Mouse (Mus musculus): ENCODE measurements around the gene Mettl17.
"Not testable (repeated sequence)": the region's sequence is repeated elsewhere in the genome, so short reads cannot be mapped to it uniquely, and the experiment has no call there.

Mettl17 gene

DNA sequence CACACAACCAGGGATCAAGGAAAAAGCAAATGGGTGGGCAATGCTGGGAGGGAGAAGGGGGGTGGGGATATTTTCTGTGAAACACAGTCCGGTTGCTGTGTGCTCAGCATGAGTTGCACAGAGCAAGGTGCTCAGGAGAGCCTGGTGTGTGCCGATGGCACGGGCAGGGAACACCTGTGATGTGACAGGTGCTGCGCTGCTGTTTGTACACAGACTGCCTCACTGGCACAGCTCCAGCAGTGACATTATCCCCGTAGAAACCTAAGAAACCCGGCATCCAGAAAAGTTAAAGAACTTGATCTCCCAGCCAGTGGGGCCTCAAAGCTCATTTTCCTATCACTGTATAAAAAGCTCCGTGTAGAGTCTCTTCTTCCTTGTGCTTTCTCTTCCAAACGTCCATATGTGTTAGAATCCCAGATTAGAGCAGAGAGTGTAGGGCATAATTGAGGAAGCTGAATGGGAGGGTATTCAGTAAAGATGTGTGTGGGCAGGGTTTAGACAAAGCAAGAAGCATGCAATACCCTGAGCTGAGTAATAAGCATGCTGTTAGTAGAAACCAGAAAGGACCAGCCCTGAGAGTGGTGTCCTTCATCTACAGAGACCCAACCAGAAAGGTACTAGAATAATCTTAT lies 12.0 kb downstream of the Mettl17 start:
- in situ Hi-C loops (cut with MboI, MseI) = no loop called here

DNA sequence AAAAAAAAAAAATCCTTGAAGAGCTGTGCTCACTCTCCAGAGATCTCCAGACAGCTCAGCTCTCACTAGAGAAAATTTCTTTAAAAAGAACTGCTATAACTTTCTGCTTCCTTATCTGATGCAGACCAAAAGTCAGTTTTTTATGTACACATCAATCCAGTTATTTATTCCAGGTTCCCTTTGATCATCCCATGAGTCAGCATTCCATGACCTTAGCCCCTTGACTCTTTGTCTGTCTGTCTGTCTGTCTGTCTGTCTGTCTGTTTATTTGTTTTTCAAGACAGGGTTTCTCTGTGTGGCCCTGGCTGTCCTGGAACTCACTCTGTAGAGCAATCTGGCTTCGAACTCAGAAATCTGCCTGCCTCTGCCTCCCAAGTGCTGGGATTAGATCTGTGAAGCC lies 14.7 kb downstream of the Mettl17 start:
- in situ Hi-C loops (cut with MboI, MseI) = no loop called here

DNA sequence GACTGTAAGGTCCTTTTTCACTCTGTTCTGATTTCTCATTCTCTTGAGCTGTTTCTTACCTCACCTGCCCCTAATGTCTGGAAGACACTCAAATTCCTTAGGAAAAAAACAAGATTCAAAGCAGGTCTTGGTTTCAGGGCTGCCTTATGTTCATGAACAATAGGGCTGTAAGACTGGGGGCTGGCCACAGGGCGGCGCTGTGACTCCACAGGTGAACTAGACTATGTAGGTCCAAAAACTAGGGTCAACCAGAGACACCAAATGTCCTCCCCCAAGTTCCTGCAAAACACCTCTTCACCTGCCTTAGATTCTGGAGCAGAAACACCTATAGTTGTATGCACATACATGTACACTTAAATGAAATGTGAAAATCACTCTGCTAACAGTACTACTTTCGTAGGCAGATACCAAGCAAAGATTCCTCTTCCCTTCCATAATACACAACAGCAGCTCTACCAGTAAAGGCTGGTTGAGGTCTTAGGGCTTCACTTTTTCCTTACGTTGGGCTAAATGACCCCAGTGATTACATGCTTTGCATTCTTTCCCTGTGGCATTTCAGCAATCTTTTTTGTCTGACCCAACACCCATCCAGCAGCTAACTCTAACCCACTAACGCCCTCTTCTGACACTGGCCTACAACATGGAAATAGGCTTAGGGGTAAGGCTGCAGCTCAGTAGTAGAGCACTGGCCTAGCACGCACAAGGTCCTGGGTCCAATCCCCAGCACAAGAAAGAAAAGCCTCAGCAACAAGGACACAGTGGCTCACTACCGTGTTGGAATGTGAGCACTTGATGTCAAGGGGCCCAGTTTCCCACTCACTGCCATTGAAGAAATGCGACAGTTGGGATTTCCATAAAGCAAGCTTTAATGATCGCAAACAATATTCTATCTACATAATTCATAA lies 18.4 kb downstream of the Mettl17 start:
- in situ Hi-C loops (cut with MboI, MseI) = no loop called here

DNA sequence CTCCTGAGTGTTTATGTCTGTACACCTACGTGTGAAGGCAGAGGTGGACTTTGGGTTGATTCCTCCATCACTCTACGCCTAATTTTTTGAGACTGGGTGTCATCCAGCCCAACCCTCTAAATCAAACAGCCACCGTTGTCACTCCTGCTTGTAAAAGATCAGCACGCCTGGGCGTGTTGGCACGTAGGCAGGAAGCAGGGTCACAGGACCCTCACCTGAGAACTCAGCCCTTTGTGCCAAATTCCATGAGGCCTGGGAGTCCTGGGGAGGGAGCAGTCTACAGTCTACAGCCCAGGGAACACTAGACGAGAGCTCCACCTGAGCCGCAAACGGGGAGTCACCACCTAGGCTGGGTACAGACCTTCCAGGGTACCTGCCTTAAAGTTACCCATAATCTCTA lies 19.1 kb downstream of the Mettl17 start:
- in situ Hi-C loops (cut with MboI, MseI) = no loop called here

DNA sequence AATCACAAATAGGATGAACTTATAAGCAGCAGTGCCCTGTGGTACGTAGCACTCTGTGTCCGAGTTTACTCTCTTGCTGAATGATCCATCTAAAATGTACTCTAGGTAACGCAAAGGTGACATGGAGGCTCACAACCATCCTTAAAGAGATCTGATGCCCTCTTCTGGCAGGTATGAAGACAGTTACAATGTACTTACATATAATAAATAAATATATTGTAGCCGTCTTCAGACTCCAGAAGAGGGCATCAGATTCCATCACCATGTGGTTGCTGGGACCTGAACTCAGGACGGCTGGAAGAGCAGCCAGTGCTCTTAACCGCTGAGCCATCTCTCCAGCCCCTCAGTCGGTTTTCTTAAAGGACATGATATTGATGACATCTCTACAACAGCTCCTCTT lies 20.1 kb downstream of the Mettl17 start:
- in situ Hi-C loops (cut with MboI, MseI) = loop anchor here (5.0 kb wide), 1 partner anchor 103 kb away; no protein-coding TSS in a partner anchor

DNA sequence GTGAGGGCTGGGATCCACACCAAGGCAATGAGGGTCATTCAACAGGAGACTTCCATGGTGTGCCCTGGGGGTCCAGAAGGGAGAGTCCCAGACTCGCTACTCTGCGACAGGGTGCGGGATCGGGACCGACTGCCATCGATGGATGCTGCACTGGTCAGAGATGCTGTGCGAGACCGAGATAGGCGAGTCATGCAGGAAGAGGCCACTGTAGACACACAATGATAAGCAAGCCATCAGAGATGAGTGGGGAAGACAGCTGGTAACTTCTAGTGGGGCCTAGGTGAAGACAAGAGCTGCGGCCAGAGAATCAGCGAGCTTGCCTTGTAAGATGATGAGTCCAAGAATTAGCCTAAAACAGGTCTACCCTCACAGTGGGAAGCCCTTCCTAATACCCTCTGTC lies 21.5 kb downstream of the Mettl17 start:
- in situ Hi-C loops (cut with MboI, MseI) = loop anchor here (5.0 kb wide), 1 partner anchor 101 kb away; no protein-coding TSS in a partner anchor

DNA sequence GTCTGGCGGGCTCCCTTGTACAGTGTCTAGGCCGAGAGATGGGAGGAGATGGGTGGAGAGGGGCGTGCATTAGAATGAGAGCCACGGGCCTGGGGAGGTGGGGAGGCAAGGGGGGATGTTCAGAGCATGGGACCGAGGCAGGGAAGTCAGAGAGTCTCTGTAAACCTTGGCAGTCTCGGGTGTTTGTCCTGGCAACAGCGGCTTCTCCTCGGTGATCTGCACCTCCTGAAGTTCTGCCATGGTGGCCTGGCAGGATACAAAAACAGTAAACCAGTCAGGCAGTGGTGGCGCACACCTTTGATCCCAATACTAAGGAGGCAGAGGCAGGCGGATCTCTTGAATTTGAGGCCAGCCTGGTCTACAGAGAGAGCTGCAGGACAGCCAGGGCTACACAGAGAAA lies 26.7 kb downstream of the Mettl17 start:
- in situ Hi-C loops (cut with MboI, MseI) = no loop called here

DNA sequence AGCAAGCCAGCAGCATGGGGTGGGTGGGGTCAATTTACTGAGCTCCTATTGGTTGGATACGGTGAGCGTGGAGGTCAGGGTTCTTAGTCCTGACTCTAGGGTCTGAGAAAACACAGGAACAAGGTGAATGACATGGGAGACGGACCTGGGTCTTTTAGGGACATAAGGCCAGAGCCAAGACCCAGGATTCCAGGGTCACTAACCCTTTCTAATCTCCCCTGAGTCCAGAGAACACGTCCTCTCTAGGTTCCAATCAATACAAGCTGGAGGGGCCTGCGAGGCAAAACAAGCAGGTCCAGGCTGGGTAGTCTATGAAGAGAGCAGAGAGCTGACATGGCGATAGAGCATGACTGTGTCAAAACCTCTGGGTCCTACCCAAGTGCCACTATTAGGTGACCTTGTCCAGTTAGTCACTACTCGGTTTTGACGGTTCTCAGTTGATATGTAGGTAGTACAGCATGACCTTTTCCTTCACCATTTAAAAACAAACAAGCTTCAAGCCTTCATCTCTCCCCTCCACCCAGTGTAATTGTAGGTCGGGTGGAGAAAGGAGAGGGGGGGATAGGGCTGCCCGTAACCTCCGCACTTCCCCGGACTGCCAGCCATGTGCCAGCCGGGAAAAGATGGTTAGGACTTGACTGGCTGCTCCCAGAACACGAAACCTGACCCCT lies 27.9 kb downstream of the Mettl17 start:
- in situ Hi-C loops (cut with MboI, MseI) = no loop called here

DNA sequence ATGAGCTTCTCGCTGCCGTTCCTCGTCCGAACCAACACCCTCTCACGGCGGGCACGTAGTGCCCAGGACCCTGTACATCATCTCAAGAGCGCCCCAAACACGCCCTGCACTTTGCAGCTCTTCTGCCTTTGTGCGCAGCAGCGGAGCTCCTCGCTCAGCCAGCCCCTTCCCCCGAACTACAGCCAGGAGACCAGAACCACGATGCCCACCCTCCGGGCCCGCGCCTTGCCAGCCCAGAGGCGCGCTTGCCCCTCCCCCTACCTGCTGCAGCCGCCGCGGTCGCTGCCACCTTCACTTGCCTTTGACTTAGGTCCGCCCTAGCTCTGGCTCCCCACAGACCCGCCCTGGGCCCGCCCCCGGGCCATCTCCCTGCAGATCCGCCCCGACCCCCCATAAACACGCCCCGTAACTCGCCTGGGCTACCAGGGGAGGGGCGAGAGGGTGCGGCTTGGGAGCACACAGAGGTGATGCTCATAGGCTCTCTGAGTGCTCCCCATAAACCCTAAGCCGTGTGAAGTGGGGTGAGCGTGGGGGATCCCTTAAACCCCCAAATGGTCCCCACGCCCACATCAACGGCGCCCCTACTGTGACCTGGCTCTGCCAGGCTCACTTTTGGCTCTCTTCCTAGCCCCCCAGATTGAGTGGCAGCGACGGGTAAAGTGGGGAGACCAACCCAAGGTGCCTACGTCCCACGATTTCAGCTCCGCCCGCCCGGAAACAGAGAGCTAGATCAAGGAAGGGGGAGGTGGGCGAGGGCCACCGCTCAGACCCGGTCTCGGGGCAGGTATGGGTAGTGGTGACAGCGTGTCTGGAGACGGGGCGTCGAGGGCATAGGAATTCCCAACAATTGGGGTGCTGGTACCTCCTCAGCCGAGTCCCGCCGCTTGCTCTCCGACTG lies 28.7 kb downstream of the Mettl17 start:
- in situ Hi-C loops (cut with MboI, MseI) = no loop called here

DNA sequence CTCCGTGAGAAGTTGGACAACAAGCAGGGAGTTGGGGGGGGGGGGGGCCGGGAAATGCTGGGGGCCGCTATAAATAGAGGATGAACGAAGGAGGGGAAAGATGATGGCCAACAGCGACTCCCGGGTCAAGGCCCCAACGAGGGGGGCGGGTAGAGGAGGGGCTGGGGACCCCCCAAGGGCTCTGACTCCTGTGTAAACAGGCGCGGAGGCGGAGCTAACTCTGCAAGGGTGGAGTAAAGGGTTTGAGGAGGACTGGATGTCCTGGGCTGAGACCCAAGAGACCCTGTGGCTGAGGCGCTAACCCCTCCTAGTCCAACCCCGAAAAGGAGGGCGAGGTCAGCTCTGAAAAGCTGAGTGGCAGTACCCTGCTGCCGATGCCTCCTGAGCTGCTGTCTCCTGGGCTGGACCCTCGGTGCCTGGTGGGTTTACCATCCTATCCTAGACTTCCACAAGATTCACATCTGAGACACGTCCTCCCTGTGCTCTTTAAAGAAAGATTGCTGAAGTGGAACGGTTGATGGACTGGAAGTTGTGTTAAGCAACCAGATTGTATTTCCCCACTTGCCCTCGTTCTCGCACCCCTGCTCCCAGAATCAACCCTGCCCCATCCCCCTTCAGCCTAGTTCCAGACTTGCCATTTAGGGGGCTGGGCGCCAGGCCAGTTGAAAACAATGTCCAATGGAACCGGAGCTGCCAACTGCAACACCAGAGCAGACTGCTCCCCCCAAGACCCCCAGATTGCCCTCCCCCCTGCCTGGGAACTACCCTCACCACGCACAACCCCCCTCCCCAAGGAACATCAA lies 29.5 kb downstream of the Mettl17 start, which contains the start of gene Ndrg2:
TSS of gene Ndrg2 (minus strand) at position 199 of the 803 bp plus-strand sequence.
- in situ Hi-C loops (cut with MboI, MseI) = no loop called here

DNA sequence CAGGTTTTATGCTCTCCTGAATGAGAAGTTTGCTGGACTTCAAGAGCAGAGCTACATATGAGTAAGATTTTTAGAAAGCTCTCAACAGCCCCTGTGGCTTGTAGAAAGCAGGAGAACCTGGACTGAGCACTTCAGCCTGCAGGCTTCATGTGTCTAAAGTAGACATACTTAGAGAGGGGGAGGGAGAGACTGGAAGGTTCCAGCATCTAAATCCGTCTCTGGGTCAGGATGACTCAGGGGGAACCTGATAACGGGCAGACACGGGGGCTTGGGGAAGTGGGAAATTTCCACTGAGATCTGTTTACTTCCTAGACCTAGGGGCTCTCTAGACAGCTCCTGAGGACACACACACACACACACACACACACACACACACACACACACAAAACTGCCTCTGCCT lies 30.4 kb downstream of the Mettl17 start:
- in situ Hi-C loops (cut with MboI, MseI) = no loop called here

DNA sequence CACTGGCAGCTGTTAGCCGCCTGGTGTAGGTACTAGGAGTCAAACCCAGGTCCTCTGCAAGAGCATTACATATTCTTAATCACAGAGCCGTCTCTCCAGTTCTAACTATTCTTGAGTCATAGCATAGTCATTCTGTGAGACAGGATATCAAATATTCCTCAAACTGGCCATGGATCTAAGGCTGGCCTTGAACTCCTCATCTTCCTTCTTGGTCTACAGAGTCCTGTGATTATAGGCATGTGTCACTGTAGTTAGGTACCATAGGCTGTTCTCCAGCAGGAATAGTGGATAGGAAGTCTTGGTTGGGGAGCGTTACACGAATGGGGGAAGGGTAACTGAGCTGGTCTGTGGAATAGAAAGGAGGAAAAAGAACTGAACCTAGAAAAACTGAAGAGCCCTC lies 31.9 kb downstream of the Mettl17 start:
- in situ Hi-C loops (cut with MboI, MseI) = no loop called here

DNA sequence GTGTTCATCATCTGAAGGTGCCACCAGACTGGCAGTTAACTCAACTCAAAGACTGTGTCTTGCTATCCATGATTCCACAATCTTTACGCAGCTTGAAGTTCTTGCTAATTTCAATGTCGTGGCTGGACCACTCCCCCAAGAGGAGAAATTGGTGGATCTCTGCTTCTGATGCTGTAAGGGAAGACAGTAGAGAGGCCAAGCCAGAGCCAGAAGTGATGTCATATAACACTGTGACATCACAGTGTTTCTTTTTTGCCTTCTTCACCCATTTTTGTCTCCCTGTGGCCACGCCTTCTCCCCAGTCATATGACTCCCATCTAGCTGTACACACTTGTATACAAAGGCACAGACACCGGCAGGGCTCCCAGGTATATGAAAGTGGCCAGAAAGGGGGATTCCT lies 33.5 kb downstream of the Mettl17 start, which contains the start of gene Tppp2:
TSS of gene Tppp2 (plus strand) at position 301 of the 400 bp plus-strand sequence.
- in situ Hi-C loops (cut with MboI, MseI) = no loop called here

DNA sequence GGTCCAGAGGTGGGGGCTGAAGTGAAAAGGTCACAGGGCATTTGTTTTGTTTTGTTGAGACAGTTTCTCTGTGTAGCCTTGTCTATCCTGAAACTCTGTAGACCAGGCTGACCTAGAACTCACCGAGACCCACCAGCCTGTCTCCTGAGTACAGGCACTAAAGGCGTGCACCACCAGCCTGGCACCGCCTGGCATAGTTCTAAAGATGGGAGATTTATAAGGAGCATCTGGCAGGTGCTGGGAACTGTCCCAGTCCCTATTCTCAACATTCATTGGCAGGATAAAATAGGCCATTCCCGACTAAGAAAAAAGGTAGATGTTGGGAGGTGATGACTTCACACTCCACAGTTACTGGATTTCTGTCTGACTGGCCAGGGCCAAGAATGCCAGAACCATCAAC lies 34.3 kb downstream of the Mettl17 start:
- in situ Hi-C loops (cut with MboI, MseI) = no loop called here

DNA sequence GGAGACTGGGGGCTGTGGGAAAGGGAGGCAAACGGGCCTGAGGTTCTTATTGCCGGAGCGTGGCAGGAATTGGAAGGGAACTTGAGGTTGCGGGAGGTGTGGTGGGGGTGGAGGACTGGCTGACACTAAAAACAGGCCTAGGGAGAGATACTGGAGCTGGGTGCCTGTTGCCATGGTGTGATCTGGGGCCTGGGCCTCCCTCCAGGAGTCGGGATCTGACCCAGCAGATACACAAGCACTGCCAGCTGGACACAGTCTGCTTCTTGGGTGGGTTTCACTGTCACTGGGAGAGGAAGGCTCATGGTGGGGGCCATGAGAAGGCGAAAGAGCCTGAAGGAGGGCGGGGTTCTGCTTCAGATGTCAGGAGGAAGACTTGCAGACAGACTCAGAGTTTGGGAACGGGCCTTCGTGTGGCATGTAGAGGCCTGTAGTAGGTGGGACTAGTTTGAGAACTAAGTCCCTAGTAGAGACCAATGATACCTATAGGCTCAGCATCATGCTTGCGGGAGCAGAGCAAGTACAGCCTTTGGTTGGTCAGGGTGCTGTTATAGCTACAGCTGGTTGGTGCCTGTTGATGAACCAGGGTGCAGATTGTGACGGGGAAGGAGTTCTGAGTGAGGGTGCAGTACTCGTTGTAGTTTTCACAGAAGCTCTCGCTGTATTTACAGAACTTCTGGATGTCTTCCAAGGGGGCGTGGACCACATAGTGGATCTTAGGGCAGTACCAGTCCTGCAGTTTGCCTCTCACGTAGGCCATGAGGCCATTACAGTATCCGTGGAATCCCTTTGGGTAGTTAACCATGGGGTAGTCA lies 37.3 kb downstream of the Mettl17 start:
- in situ Hi-C loops (cut with MboI, MseI) = no loop called here

DNA sequence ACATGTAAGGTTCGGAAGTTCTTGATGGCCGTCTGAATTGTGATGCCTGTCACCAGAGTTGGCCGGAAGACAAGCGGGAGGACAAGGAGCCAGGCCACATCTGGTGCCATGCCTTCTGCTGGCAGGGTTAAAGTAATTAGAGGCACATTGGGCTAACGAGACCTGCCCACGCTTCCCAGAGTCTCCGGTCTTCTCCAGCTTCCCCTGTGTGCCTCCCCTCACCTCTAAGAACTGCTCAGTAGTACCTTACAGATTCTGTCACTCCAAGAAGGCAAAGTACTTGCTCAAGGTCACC lies 37.9 kb downstream of the Mettl17 start, which contains the start of gene Rnase13:
TSS of gene Rnase13 (minus strand) at position 203 of the 295 bp plus-strand sequence.
- in situ Hi-C loops (cut with MboI, MseI) = no loop called here

DNA sequence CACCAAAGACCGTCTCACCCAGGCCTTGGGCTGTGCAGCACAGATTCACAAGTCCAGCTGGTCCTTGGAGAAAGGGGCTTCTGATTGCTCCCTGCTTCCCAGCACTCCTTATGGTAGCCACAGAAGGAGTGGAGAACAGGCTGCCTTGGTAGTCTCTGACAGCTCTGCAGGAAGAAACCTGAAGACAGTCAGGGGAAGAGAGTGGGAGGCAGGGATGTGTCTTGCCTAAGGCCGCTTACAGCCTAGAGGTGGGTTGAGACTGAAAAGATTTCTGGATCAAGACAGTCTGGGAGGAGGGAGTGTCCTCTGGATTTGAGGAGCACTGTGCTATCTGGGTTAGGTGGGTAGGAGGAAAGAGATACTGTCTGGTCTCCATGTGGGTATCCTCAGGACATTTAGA lies 38.3 kb downstream of the Mettl17 start:
- in situ Hi-C loops (cut with MboI, MseI) = no loop called here

DNA sequence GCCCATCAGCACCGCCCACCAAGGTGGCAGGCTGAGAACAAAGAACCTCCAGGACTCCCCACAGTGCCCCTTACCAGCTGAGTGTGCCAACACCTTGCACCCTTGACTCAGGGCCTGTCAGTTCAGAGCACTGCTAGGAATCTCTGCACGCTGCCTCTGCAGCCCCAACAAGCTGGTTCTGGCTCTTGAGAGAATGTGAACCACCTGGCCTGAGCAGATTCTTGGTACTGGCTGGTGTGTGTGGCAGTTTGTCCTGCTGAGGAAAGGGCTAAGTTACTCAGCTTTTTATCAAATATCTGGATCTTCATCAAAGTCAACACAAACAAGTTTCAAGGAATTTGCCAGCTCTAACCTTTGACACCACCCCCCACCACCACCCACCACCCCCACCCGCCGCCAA lies 38.9 kb downstream of the Mettl17 start:
- in situ Hi-C loops (cut with MboI, MseI) = no loop called here

DNA sequence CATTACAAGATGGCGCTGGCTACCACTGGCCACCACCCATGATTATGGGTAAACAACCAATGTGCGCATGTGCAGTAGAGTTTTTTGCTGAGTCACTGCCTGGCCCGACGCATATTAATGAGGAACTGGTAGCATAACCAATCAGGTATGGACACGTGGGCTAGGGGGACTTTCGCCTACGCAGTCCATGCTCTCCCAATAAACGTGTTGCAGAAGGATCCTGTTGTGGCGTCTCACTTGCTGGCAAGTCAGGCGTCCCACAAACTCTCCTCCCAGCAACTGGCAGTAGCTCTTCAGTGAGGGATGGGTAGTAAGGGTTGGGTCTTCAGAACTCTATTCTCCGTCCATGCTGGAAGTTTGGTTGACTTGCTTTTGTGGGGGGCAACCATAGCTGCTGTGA lies 42.3 kb downstream of the Mettl17 start:
- in situ Hi-C loops (cut with MboI, MseI) = not testable (repeated sequence)
